Mouse (Mus musculus) cerebellum, postnatal 25 days (tissue): ENCODE measurements around the gene Sec14l1.
A peak's percentile ranks its signal among the peaks of the same experiment; 100 is the strongest.
"Not testable (repeated sequence)": the region's sequence is repeated elsewhere in the genome, so short reads cannot be mapped to it uniquely, and the experiment has no call there.

Experiments used
- DNase-seq, 2 experiments: peaks; one replicate each; pipeline ENCODE4 v3.0.0; 2021; ENCODE audit warnings: mixed read lengths in 2 of 2

Sec14l1 gene

DNA sequence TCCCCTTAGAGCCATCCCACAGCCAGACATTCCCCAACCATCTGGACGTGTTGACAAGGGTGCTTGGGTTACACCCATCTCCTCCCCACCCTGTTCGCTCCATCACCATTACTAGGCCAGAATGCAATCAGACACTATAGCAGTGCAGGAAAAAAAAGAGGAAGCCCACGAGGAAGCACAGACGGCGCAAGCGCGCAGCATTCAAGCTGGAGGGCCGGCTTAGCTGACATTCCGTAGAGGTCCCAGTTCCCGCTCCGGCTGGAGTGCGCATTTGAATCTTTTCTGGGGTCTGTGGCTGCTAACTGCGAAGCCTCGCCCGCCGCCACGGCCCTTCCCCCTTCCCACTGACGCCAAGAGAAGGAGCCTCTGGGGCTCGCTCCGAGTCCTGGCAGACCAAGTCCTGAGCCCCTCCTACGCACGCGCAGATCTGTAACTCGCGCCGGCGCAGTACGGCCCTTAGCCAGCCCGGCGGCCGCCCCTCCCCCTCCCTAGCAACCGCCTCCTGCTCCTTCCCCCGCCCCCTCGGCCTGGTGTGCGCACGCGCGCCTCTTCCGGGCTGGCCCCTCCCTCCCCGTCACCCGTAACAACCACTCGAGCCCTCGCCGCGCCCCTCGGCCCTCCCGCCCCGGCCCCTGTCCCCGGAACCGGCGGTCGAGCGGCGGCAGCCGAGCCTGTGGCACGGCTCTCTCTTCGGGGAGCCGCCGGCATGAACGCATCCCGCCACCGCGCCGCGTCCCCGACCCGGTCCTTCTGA, at the start of gene Sec14l1:
TSS of gene Sec14l1 (plus strand) at position 577 of the 754 bp plus-strand sequence.
- DNase-seq, result peak; percentile 100

DNA sequence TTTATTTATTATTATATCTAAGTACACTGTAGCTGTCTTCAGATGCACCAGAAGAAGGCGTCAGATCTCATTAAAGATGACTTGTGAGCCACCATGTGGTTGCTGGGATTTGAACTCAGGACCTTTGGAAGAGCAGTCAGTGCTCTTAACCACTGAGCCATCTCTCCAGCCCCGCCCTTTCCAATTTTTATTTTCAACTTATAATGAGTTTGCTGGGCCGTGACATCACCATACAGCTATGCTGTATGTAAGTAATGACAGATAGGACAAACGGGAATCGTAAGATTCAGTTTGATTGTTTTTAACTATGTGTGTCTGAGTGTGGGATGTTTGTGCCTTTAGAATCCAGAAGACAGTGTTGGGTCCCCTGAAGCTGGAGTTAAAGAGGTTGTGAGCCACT, 49.4 kb upstream of the Sec14l1 start:
- DNase-seq, result not testable (repeated sequence)

DNA sequence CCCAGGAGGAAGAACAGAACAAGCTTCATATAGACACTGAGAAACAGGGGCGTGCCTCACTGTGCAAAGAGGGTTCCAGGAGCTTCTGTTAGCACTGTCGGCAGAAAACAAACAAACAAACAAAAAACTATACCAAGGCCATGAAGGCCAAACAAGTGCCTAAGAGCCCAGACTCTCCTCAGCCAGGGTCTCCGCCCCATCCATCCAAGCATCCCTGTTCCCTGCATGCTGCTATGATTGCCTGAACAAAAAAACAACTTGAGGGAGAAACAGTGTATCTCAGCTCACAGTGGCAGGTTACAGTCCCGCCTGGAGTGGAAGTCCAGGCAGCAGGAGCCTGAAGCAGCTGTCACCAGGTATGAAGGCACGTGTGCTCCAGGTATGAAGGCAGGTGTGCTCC, 48.2 kb upstream of the Sec14l1 start:
- DNase-seq, result no peak

DNA sequence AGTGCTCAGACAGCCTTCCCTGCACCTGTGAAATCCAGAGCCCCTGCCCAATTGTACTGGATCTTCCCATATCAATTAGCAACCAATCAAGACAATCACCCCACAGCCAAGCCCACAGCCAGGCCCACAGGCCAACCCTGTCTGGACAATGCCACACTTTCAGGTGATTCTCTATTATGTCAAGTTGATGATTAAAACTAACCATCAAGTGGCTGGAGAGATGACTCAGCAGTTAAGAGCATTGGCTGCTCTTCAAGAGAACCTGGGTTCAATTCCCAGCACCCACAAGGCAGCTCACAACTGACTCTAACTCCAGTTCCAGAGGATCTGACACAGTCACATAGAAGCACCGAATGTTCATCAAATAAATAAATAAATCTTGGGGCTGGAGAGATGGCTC, 46.6 kb upstream of the Sec14l1 start:
- no peak for DNase-seq

DNA sequence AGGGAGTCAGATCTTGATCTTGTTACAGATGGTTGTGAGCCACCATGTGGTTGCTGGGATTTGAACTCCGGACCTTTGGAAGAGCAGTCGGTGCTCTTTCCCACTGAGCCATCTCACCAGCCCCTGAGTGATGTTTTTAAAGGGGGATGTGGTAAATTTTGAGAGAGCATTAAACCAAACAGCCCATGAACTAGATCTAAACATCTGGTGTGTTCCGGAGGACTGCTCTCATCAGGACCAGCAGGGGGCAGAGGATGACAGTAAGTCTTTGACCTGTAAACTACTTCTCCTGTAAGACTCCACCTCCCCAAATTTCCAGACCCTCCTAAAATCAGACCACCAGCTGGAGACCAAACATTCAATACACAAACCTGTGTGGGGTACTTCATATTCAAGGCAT, 45.9 kb upstream of the Sec14l1 start:
- DNase-seq, result no peak

DNA sequence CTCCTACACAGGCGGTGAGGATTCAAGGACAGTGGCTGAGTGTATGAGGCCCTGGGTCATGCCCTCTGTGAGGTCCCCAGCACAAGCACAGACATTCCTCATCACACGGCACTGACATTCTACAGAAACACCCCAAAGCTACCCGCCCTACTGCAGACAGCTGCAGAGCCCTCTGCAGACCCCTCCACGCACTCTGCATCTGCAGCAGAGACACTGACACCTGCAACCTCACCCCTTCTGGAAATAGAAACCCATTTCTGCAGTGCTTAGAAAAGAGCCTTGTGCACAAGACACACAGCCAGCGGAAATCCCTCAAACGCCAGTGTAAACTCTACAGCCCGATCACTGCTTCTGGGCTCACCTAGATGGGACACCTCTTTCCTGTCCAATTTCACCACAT, 44.3 kb upstream of the Sec14l1 start:
- no peak for DNase-seq

DNA sequence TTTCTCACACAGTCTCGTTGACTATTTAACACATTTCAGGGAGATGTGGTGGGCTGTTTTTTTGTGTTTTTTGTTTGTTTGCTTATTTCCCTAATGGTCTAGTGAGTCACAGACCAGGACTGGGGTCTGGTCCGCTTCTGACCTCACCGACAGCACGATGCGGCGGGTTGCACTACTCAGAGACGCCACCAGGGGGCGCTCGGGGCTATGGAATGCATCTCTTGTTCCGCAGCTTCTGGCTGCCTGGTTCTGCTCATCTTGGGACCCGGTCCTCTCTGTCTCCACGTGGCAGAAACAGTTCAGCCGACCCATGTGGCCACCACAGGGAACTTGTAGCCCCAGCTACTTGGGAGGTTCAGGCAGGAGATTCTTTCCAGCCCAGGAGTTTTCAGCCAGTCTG, 42.8 kb upstream of the Sec14l1 start:
- DNase-seq, result peak; percentile 90 to 94

DNA sequence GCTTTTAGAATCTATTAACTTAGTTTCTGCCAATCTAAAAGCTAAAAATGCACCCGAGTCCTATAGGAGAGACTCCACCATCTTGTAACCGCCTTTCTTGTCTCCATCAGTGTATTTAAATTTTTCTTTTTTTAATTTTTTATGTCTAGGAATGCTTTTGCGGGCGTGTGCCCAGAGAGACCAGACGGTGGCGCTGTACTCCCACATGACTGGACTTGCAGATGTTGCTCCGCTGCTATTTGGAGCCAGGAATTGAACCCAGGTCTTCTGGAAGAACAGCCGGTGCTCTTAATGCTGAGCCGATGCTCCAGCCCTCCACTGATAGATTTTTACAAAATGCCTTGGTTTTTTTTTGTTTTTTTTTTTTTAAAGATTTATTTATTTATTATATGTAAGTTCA, 41.5 kb upstream of the Sec14l1 start:
- no peak for DNase-seq

DNA sequence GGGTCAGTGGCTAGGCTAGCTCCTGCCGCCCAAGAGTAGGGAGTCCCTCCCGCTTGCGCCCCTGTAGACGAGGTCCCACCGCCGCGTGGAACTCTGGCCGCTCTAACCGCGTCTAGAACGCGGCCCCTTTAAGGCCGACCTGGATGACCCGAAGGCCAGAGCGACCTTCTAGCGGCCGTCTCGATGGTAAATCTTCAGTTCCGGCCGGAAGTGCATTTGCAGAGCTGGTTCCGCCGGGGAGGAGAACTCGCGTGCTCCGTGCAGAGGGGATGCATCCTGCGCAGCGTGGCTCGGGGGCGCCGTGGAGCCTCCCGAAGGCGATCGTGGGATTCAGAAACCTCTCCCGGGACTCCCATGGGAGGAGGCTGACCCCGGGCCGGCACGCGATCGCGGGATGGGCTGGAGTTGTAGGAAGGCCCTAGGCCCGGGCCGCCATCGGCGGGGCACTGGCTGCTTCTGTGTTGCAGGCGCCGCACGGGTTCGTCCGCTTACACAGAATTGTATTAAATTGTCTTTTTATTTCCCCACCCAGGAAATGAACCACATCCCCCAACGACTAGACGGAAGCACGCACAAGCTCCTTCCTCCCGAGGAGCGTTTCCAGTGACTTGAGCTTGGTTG, 38.3 kb upstream of the Sec14l1 start:
- peak; percentile 85 to 89 for DNase-seq

DNA sequence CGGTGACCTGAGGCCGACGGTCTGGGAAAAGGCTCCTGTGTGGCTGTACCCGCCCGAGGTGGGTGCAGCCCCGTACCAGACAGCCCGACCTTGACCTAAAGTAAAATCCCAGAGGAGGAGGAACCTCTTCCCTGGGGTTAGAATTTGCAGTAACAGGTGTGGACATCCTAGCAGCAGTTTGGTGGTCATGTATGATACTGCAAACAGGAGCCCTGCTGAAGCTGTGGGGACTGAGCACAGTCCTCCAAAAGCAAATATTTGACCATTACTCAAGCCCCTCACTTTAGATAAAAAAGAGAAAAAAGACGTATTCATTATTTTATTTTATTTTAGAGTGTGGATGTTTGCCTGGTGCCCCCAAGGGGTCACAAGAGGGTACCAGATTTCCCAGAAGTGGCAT, 37.7 kb upstream of the Sec14l1 start:
- no peak for DNase-seq

DNA sequence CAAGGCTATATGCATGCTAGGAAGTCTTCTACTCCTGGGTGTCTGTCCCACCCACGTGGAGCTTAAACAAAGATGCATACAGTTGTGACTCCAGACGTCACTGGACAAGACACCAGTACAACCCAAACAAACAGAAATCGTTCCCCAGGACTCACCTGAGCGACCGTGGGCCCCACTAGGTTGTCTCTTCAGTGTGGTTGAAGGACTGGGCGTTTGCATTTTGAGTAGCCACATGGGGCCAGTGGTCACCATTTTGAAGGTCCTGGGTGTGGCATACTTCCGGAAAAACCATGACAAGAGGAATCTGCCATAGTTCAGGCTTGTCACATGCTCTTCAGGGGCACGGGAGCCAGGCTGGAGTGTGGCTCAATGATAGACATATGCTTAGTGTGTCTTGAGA, 37.1 kb upstream of the Sec14l1 start:
- no peak for DNase-seq

DNA sequence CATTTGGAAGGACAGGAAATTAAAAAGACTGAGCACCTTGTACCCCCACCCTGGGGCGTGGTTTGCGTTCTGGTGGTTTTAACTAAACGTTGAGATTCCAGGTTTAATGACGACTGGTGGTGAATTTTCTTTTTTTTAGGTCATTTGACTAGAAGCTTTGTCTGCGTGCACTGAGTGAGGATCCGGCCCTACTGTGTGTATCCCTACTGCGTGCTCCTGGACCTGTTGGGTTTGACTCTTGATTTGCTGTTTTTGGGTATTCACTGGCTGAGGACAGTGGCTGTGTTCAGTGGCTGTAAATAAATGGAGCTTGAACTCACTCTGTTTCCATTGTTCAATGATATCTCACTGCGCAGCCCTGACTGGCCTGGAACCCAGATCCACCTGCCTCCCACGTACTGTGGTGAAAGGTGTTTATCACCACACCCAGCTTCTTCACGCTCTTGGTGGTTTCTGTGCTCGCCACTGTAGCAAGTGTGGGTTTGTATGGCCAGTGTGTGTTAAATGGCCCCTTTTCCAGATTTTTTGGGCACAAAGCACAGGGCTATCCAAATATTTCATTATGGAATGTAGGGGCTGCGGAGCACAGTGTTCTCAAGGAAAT, 36.2 kb upstream of the Sec14l1 start:
- DNase-seq, result no peak

DNA sequence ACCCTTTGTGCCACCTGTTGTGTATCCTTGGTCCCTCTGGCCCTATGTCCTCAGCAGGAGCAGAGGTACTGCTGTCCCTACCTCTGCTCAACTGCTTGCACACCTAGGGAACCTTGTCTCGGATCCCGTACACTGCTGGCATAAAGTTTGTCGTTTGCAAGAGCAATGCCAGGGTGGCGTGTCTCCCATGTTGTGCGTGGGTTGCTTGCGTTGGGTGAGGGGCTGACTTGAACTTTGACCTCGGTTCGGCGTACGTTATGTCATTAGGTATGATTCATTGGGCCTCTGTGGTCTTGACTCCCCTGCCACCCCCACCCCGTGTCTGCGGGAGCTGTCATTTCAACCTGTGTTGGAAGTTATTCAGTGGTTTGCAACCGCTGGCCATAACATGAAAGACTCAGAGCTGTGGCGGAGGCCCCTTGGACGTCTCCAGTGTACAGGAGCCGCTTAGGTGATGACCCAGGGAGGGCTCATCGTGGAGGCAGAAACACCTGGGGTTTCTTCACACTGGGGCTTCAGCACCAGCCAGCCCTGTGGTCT, 35.2 kb upstream of the Sec14l1 start:
- no peak for DNase-seq

DNA sequence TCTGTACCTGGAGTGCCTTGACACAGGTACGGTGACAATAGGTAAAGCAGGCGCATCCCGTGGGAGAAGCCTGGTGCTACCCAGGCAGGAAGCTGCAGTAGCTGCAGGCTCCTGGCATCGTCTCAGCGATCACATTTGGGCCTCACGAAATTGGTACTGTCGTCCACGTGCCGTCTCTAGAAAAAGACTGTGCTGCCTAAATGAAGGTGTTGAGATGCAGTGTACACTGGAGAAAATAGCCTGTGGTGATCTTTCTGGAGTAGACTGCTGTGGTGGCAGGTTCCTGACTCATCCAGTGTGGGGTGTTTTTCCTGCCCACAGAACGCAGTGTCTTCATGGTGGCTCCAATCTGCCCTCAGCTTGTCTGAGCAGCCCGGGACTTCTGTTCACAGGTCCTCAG, 34.8 kb upstream of the Sec14l1 start:
- DNase-seq, result no peak

DNA sequence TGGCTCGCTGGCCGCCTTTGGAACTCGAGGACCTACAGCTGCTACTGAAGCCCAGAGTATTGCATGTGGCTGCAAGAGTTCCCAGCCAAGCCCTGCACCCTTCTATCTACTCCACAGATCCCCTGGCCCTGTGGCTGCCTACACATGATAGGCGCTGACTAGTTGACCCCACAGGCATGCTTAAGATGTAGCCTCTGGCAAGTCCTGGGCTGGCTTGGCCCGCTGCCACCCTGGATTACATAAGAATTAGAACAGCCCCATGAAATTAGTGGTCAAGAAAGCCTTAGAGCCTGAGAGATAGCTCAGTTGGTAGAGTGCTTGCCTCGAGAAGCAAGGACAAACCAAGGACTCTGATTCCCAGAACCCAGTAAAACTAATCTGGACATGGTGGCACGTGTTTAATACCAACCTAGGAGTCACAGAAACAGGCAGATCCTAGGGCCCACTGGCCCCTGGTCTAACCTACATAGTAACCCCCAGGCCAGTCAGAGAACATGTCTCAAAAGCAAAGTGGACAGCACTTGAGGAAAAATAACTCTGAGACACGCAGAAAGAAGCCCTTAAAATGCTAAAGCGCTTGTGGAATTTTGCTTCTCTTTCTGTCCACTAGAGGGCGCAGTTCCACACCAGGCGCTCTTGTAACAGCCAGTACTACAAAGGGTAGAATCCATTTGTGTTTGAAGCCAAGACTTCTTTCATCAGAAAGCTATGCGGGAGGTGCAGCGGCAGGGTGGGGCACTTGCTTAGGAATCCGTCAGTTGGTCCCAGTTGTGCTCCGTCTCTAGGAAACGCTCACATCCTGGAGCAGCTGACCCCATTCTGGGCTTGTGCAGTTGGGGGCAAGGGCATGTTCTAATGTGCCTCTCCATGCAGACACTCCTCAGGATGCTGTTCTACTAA, 33.6 kb upstream of the Sec14l1 start:
- DNase-seq, result peak; percentile 79 to 80

DNA sequence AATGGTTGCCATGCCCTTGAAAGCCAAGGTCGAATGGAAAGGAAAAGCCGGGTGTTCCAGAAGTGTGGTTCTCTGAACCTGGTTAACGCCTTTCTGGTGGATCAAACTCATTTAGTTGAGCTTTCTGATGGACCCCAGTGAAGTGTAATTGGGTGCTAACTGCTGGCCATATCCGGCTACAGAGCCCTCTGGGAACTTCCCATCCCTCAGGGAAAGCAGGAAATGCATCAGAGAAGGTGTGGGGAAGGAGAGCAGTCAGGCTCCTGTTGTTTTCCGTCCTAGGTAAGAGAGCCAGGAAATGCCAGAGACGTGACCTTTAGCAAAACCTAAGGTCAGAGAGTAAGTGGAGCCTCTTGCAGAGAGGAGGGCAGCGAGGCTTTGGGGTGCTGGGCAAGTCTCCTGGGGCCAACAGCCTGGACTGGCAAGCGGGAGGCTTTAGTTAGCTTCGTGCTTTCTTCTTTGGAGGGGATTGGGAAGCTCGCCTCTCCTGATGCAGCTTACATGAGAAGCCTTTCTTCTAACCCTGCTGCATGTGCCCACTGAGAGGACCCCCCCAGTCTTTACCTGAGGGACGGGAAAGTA, 32.5 kb upstream of the Sec14l1 start:
- no peak for DNase-seq

DNA sequence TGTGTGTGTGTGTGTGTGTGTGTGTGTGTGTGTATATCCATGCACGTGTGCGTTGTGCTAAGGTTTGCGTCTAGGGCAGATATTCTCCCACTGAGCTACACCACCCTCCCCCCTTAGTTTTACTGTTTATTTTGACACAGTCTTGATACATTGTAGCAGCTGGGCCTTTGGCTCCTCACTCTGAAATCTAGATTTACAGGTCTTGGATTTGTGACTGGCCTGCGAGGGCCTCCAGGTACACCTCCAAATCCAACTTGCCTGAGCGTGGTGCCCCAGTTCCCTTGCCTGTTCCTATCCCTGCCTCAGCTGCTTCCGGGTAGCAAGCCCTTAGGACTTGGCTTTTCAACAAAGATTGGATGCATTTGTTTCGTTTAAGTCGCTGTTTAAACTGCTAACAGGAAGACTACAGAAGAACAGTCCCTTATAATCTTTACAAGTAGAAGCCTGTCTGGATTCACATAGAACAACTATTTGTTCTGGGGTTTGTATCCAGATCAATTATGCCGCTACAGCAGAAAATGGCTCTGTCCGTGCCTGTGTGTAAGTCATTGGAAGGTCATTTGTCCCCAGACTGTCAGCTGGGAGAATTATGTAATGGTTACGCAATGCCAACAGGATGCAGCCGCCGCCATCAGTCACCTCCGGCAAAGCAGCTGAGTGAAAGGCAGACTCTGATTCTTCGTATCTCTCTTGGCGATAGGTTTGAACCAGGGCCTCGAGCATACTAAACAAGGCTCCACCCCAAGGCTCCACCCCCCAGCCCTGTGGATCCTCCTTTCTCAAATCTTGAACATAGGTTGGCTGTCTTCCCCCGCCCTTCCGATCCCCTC, 31.7 kb upstream of the Sec14l1 start:
- DNase-seq, result no peak

DNA sequence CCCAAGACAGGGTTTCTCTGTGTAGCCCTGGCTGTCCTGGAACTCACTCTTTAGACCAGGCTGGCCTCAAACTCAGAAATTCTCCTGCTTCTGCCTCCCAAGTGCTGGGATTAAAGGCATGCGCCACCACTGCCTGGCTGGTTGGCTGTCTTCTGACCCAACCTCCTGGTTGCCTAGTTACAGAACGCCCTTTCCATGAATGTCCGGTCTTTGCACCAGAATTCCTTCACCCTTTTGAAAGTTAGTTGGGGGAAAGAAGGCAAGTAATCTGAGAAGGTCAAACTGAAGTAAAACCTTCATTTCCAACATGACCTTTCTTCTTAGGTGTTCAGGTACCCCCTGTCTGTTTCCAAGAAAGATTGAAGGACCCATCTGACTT, 31.1 kb upstream of the Sec14l1 start:
- not testable (repeated sequence) for DNase-seq

DNA sequence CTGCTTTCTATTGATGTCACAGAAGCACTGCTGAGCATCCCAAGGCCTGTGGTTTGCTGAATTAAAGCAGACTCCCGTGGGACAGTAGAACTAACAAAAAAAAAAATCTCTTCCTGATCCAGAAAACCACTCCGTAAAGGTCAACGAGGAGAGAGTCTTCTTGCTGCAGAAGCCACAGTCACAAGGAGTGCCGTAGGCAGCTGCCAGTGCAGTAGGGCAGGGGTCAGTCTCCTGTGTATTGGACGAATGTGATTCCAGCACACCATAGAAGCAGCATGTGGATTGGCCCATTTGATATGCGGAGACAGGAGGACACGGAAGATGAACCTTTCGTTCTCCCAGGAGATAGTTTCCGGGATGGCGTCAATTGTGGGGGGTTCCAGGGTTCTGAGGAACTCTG, 28.8 kb upstream of the Sec14l1 start:
- no peak for DNase-seq

DNA sequence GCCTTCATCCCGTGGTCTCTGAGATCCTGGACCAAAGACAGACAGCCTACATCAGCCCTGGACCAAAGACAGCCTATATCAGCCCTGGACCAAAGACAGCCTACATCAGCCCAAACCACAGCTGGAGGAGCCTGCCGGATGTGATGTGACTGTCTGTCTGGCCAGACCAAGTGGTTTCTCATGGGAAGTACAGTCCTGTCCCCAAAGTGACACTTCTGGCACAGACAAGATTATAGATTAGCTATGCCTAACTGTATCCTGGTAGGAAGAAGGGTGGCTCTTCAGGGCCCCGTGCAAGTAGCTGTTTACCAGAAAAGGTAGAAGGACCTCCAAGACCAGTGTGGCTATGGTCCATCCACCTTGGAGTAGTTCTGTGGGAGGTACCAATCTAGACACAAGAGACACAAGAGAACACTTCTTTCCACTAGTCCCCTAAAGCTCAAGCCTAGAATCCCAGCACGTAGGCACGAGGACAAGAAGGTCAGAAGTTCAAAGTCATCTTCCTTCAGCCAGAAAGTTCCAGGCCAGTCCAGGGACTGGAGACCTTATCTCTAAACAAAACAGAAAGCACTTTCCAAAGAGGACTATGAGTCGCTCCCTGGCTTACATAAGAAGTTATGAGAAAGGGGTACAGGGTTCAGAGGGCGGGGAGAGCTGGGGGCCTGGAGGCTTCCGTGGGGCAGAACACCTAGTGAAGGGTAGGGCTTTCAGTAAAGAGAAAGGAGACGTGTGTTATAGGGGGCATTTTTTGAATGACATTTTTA, 27.8 kb upstream of the Sec14l1 start:
- no peak for DNase-seq
